Mouse (Mus musculus): ENCODE results near the gene Vmn1r195. TPM values are rescaled to one million over a fixed set of nuclear protein-coding genes. Genes with fewer than 3 reads are reported as not detected.
"Not testable (repeated sequence)": the region's sequence is repeated elsewhere in the genome, so short reads cannot be mapped to it uniquely, and the experiment has no call there.

Gene Vmn1r195
- total RNA-seq (2014; rRNA removed) = not detected in 2 replicates
- polyA plus RNA-seq (2015; fragmentation: Nextera tagmentation; extraction: Ambion mirVana) = not detected in 2 replicates

DNA sequence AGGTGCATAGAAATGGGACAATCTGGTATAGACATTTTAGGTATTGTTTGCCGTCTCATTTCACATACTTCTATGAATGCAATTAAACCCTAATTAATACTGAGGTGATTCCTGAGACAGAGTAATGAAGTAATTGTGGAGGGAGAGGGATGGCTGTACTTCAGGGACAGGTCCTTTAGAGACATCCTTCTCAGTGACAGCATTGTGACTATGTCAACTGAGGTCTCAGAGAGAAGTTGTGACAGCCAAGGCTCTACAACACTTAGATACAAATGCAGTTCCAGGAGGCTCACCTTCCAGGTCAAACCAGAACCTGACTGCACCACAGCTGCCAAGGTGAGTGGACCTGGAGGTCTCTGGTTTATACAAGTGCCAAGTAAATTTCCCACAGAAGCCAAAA, at the start of gene Vmn1r195:
Gene Vmn1r195, plus strand, starts transcription at position 301 of the 400 bp plus-strand sequence.
- H3K27me3 ChIP-seq (ENCODE audit: insufficient read depth, low read length); H3K9ac ChIP-seq; H3K4me2 ChIP-seq (ENCODE audit: low read depth); ATAC-seq; H3K4me1 ChIP-seq (ENCODE audit: insufficient read depth); H3K36me3 ChIP-seq (ENCODE audit: insufficient read depth); H3K9me3 ChIP-seq (ENCODE audit: low read length); DNase-seq; H3K4me3 ChIP-seq (ENCODE audit: low read depth, low read length); H3K27ac ChIP-seq (ENCODE audit: low read depth, low read length): not testable (repeated sequence)
- 86% methylated on average over 1 of the region's 1 CpGs for WGBS

DNA sequence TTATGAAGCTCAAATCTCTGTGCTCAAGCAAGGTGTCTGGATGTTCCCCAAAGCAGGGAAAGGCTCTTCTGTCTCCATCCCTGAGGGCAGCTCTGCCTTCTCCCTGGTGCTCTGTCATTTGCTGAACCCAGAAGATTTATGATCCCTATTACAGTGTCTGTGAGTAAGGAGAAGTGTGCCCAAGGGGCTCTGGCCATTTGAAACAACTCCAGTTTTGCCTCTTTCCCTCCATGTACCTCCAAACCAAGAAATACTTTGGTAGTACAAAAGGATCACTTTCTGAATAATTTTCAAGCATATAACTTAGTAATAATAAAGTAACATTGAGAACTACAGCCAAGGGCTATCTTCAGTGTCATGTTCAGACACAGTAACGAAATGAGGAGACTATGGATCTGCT, 47.3 kb upstream of the Vmn1r195 start, which contains the start of gene Vmn1r193:
Gene Vmn1r193, minus strand, starts transcription at position 101 of the 400 bp plus-strand sequence.
- not testable (repeated sequence) for H3K36me3 ChIP-seq (ENCODE audit: insufficient read depth); DNase-seq; H3K27ac ChIP-seq (ENCODE audit: low read depth, low read length); ATAC-seq; H3K4me1 ChIP-seq (ENCODE audit: insufficient read depth); H3K9me3 ChIP-seq (ENCODE audit: low read length); H3K4me2 ChIP-seq (ENCODE audit: low read depth); H3K9ac ChIP-seq; H3K4me3 ChIP-seq (ENCODE audit: low read depth, low read length); H3K27me3 ChIP-seq (ENCODE audit: insufficient read depth, low read length)
- WGBS = 80% methylated on average over 1 of the region's 1 CpGs

DNA sequence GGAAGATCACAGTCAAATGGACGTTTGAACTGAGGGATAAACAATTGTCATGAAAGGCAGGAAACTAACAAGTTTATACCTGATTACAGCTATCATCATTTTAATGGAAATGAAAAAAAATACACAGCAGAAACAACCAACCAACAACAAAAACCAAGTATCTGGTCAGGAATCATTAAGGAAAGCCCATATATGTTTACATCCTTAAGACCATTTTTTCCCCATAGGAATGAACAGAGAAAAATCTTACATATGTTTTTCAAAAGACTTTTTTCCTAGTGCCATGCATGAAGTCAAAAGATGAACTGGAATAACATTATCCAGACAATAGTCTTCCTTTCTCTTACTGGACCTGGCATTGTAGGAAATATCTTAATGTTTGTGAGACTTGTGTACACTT, 26.4 kb upstream of the Vmn1r195 start, which contains the start of gene Vmn1r194:
Gene Vmn1r194, plus strand, starts transcription at position 301 of the 400 bp plus-strand sequence.
- TF ChIP-seq CTCF (IDR thresholded peaks at IDR 0.05; ENCODE audit: low read depth) = no peak
- no peaks in the 10 kb centered on the region for H3K27me3 ChIP-seq (ENCODE audit: insufficient read depth, low read length)
- H3K9me3 ChIP-seq (ENCODE audit: low read length) = no peaks in the 10 kb centered on the region
- 58% methylated on average over 1 of the region's 1 CpGs for WGBS
- ATAC-seq = no peak
- no peak for DNase-seq
- no peak within 1 kb of the TSS for H3K4me3 ChIP-seq (ENCODE audit: low read depth, low read length)
- no peaks in the 10 kb centered on the region for H3K4me1 ChIP-seq (ENCODE audit: insufficient read depth)
- H3K9ac ChIP-seq = no peak within 1 kb of the TSS
- no peak within 1 kb of the TSS for H3K27ac ChIP-seq (ENCODE audit: low read depth, low read length)
- no peaks in the 10 kb centered on the region for H3K36me3 ChIP-seq (ENCODE audit: insufficient read depth)
- H3K4me2 ChIP-seq (ENCODE audit: low read depth) = no peak within 1 kb of the TSS

DNA sequence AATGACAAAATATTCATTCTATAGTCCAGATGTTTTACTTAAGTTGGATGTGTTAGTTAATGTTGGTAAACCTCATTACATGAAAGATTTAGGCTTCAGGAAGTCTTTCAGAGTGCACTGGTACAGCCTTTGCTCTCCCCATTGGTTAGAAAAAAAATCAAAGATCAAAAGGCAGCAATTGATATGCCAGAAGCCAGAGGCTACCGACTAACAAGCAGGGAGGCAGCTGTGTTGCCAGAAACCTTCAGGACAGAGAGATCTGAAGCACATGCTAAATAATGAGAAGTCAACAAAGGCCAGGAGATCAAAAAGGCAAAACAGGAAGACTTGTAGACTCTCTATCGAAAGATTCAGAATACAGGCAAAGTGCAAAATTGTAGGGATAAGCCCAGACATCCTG, 1.4 kb downstream of the Vmn1r195 start:
- H3K9ac ChIP-seq = no peak overlapping the region
- no peak overlapping the region for H3K4me3 ChIP-seq (ENCODE audit: low read depth, low read length)
- no peak overlapping the region for H3K27ac ChIP-seq (ENCODE audit: low read depth, low read length)
- H3K9me3 ChIP-seq (ENCODE audit: low read length) = no peaks in the 10 kb centered on the region
- TF ChIP-seq CTCF (IDR thresholded peaks at IDR 0.05; ENCODE audit: low read depth) = no peak
- H3K4me1 ChIP-seq (ENCODE audit: insufficient read depth) = no peaks in the 10 kb centered on the region
- DNase-seq (no peak), ATAC-seq (no peak)
- no peaks in the 10 kb centered on the region for H3K27me3 ChIP-seq (ENCODE audit: insufficient read depth, low read length)
- 43% methylated on average over 2 of the region's 2 CpGs for WGBS
- H3K36me3 ChIP-seq (ENCODE audit: insufficient read depth) = no peaks in the 10 kb centered on the region
- H3K4me2 ChIP-seq (ENCODE audit: low read depth) = no peak overlapping the region

DNA sequence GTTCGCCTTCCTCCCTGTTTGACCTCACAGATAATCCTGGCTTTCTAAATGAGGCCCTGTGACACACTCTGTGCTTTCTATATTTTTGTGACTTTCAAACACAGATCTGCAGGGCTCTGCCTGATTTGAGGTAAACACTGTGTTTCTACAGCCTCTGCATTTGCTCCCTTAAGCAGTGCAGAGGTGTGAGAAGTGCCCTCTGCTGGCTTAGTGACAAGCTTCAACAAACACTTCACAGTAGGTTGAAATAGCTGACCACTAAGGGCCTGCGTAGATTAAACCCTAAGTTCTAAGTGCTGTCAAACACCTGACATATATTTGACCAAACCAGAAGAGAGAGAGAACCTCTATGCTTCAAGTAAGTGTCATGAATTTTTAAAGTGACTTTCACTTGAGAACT, 14.3 kb downstream of the Vmn1r195 start:
- H3K27ac ChIP-seq (ENCODE audit: low read depth, low read length) = no peak overlapping the region
- no peak overlapping the region for H3K4me3 ChIP-seq (ENCODE audit: low read depth, low read length)
- no peak for DNase-seq
- ATAC-seq = no peak
- H3K9me3 ChIP-seq (ENCODE audit: low read length) = no peaks in the 10 kb centered on the region
- no peak for TF ChIP-seq CTCF (IDR thresholded peaks at IDR 0.05; ENCODE audit: low read depth)
- H3K27me3 ChIP-seq (ENCODE audit: insufficient read depth, low read length) = no peaks in the 10 kb centered on the region
- no peak overlapping the region for H3K9ac ChIP-seq
- H3K36me3 ChIP-seq (ENCODE audit: insufficient read depth) = no peaks in the 10 kb centered on the region
- H3K4me2 ChIP-seq (ENCODE audit: low read depth) = no peak overlapping the region
- H3K4me1 ChIP-seq (ENCODE audit: insufficient read depth) = no peaks in the 10 kb centered on the region
- 83% methylated on average over 2 of the region's 2 CpGs for WGBS

DNA sequence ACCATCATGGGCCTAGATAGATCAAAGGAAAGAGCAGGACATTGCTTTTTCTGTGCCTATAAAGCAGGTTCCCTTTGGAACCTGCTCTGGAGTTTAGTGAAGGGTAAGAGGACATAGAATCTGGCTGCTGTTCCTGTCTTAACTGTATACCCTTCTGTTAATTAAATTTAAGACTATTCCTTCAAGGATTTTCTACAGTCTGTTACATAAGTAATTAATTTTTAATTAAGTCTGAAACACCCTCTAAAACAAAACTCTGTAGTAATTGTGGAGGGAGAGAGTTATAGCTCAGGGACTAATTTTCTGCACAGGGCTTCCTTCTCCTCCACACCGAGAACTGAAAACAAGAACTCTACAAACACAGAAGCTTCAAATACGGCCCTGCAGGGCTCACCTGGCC, 19.3 kb downstream of the Vmn1r195 start, which contains the start of gene Vmn1r196:
Gene Vmn1r196, plus strand, starts transcription at position 301 of the 400 bp plus-strand sequence.
- Histone ChIP-seq H3K27me3 (ENCODE audit: insufficient read depth, low read length) (no peaks in the 10 kb centered on the region), H3K36me3 (ENCODE audit: insufficient read depth) (no peaks in the 10 kb centered on the region), H3K27ac (ENCODE audit: low read depth, low read length) (no peak within 1 kb of the TSS), H3K4me3 (ENCODE audit: low read depth, low read length) (no peak within 1 kb of the TSS), H3K4me1 (ENCODE audit: insufficient read depth) (no peaks in the 10 kb centered on the region), H3K9me3 (ENCODE audit: low read length) (no peaks in the 10 kb centered on the region), H3K9ac (no peak within 1 kb of the TSS), H3K4me2 (ENCODE audit: low read depth) (no peak within 1 kb of the TSS)
- TF ChIP-seq CTCF (IDR thresholded peaks at IDR 0.05; ENCODE audit: low read depth) = no peak
- ATAC-seq = no peak
- WGBS = 77% methylated on average over 2 of the region's 2 CpGs
- no peak for DNase-seq

DNA sequence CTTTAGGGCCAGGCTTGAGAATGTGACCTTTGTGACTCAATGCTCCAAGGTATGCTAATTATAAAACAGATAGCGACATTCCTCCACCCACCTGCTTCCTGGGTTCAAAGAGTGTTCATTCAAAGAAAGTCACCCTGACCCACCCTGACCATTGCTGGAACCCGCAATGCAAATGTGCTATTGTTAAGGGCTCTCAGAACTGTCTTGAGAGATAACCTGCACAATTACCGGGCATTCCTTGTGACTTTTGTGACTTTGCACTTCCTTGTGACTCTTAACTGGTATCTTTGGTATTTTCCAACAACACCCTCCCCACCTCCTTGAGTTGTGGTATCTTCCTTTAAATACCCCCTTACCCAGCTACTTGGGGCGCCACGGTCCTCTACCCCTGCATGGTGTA, 37.8 kb downstream of the Vmn1r195 start:
- H3K4me1 ChIP-seq (ENCODE audit: insufficient read depth); ATAC-seq; H3K27ac ChIP-seq (ENCODE audit: low read depth, low read length); H3K4me3 ChIP-seq (ENCODE audit: low read depth, low read length); H3K9me3 ChIP-seq (ENCODE audit: low read length); H3K4me2 ChIP-seq (ENCODE audit: low read depth); H3K9ac ChIP-seq; H3K36me3 ChIP-seq (ENCODE audit: insufficient read depth); H3K27me3 ChIP-seq (ENCODE audit: insufficient read depth, low read length); DNase-seq: not testable (repeated sequence)
- WGBS = 94% methylated on average over 5 of the region's 5 CpGs

DNA sequence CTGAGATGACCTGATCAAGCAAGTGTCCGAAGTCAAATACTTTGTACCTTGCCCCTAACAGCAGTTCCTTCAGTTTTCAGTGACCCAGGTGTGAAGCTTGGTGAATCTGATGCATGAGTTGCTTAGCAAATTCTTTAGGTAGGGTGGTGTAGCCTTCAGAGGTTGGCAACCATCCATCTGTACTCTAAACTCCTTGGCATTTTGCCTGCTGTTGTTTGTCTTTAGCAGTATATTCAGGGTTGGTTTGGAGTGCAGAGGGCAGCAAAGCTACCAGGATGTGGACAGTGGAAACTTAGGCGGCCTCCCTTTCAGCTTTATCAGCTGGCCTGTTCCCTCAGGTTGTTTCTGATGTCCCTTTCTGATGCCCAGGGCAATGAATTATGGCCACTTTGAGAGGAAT, 45.0 kb downstream of the Vmn1r195 start:
- DNase-seq (no peak), ATAC-seq (no peak)
- Histone ChIP-seq H3K36me3 (ENCODE audit: insufficient read depth) (no peaks in the 10 kb centered on the region), H3K4me2 (ENCODE audit: low read depth) (no peak overlapping the region), H3K27ac (ENCODE audit: low read depth, low read length) (no peak overlapping the region), H3K27me3 (ENCODE audit: insufficient read depth, low read length) (no peaks in the 10 kb centered on the region), H3K9ac (no peak overlapping the region), H3K4me3 (ENCODE audit: low read depth, low read length) (no peak overlapping the region), H3K9me3 (ENCODE audit: low read length) (no peaks in the 10 kb centered on the region), H3K4me1 (ENCODE audit: insufficient read depth) (no peaks in the 10 kb centered on the region)
- 89% methylated on average over 2 of the region's 2 CpGs for WGBS
- no peak for TF ChIP-seq CTCF (IDR thresholded peaks at IDR 0.05; ENCODE audit: low read depth)

All from forebrain, postnatal 0 days (tissue).